Mouse (Mus musculus) cerebellum, adult 2 months (tissue): Measurements from ENCODE around the gene Kif28. TPM values are rescaled to one million over a fixed set of nuclear protein-coding genes. Genes with fewer than 3 reads are reported as not detected.

Experiments
- DNase-seq, 2 experiments: peaks; one replicate each; pipeline ENCODE4 v3.0.0; 2021
- H3K27ac ChIP-seq: fragments of 200-500 bp; 2 replicates; pipeline ENCODE4 v1.5.1; 2012; ENCODE audit warnings: low read length, control low read depth, inconsistent platforms; ENCODE audit not compliant: insufficient read depth
- H3K27me3 ChIP-seq: fragments of 200-500 bp; 2 replicates; pipeline ENCODE4 v1.6.1; 2012; ENCODE audit warnings: inconsistent platforms, mild to moderate bottlenecking, low read length, moderate library complexity; ENCODE audit not compliant: control insufficient read depth, insufficient read depth
- H3K4me1 ChIP-seq: fragments of 200-500 bp; 2 replicates; pipeline ENCODE4 v1.6.1; 2011; ENCODE audit warnings: low read length; ENCODE audit not compliant: control insufficient read depth, insufficient read depth
- H3K4me3 ChIP-seq: fragments of 200-500 bp; replicated peaks from 2 replicates; pipeline ENCODE3; 2011; ENCODE audit warnings: mild to moderate bottlenecking, low read depth, low read length, control low read depth; ENCODE audit not compliant: insufficient read depth
- CTCF ChIP-seq: fragments of 200-500 bp; IDR thresholded peaks from 2 replicates; pipeline ENCODE4 v1.5.1; 2011; ENCODE audit warnings: low read depth, mild to moderate bottlenecking, control low read depth, low read length, moderate library complexity, borderline replicate concordance; ENCODE audit not compliant: insufficient read depth
- POLR2A ChIP-seq: fragments of 200-500 bp; IDR thresholded peaks from 2 replicates; pipeline ENCODE4 v1.6.1; 2011; ENCODE audit warnings: low read length, control low read depth, borderline replicate concordance; ENCODE audit not compliant: insufficient read depth
- WGBS: fragments of 180-500 bp; shearing (Covaris S2); methylation state at CpG from one replicate; pipeline ENCODE4 v1.1.7; 2018; 5-methylcytosine and 5-hydroxymethylcytosine counted together
- polyA plus RNA-seq: library from polyadenylated mRNA; depleted of rRNA; stranded (reverse); fragments of >200 nt; gene quantifications from 2 replicates; pipeline ENCODE4 v1.2.3, GENCODE M21; 2012; rRNA removed

The Kif28 gene
- 0.05 and 0.07 TPM in 2 replicates for polyA plus RNA-seq

- no peak within 1 kb of the TSS for H3K4me3 ChIP-seq
- no peaks in the 10 kb centered on the region; the same call in 1 of the 2 replicates for H3K4me1 ChIP-seq
- no peak for TF ChIP-seq CTCF
- TF ChIP-seq POLR2A = no peak
- no peak within 1 kb of the TSS for H3K27ac ChIP-seq
- no peaks in the 10 kb centered on the region for H3K27me3 ChIP-seq
- 95% methylated on average over 9 of the region's 9 CpGs for WGBS
- DNase-seq = no peak
Measured at GRCm38 (mm10) chr1:179745171-179745570, at the start of gene Kif28. Kif28 (minus strand) TSS chr1:179745271.

- H3K4me1 ChIP-seq = no peaks in the 10 kb centered on the region
- no peak overlapping the region for H3K4me3 ChIP-seq
- H3K27me3 ChIP-seq = no peaks in the 10 kb centered on the region
- no peak for DNase-seq
- H3K27ac ChIP-seq = no peak overlapping the region
- 87% methylated on average over 4 of the region's 4 CpGs for WGBS
- TF ChIP-seq POLR2A (no peak), CTCF (no peak)
Measured at GRCm38 (mm10) chr1:179787281-179787680, 42.2 kb upstream of the Kif28 start.

- Histone ChIP-seq H3K4me1 (no peaks in the 10 kb centered on the region), H3K27ac (no peak overlapping the region), H3K4me3 (no peak overlapping the region), H3K27me3 (no peaks in the 10 kb centered on the region)
- no peak for TF ChIP-seq CTCF
- TF ChIP-seq POLR2A = no peak
- WGBS = 90% methylated on average over 5 of the region's 5 CpGs
- no peak for DNase-seq
Measured at GRCm38 (mm10) chr1:179785502-179785901, 40.4 kb upstream of the Kif28 start.

GRCm38 (mm10) chr1:179784098-179784497 lies 39.0 kb upstream of the Kif28 start:
- H3K4me1 ChIP-seq = no peaks in the 10 kb centered on the region
- H3K27ac ChIP-seq = no peak overlapping the region
- WGBS = 84% methylated on average over 4 of the region's 4 CpGs
- H3K27me3 ChIP-seq = no peaks in the 10 kb centered on the region
- TF ChIP-seq POLR2A = no peak
- TF ChIP-seq CTCF = no peak
- no peak overlapping the region for H3K4me3 ChIP-seq
- DNase-seq = no peak

- TF ChIP-seq CTCF (no peak), POLR2A (no peak)
- WGBS = 96% methylated on average over 8 of the region's 8 CpGs
- Histone ChIP-seq H3K4me1 (no peaks in the 10 kb centered on the region), H3K27me3 (no peaks in the 10 kb centered on the region), H3K27ac (no peak overlapping the region), H3K4me3 (no peak overlapping the region)
- DNase-seq = no peak
Measured at GRCm38 (mm10) chr1:179776831-179777230, 31.8 kb upstream of the Kif28 start.

- DNase-seq = no peak
- WGBS = 92% methylated on average over 4 of the region's 4 CpGs
- Histone ChIP-seq H3K27ac (no peak overlapping the region), H3K27me3 (no peaks in the 10 kb centered on the region), H3K4me3 (no peak overlapping the region), H3K4me1 (no peaks in the 10 kb centered on the region)
- TF ChIP-seq POLR2A (no peak), CTCF (no peak)
Measured at GRCm38 (mm10) chr1:179760553-179760952, 15.5 kb upstream of the Kif28 start.

- DNase-seq = no peak
- H3K4me3 ChIP-seq = no peak overlapping the region
- 96% methylated on average over 5 of the region's 5 CpGs for WGBS
- no peaks in the 10 kb centered on the region for H3K4me1 ChIP-seq
- no peak overlapping the region for H3K27ac ChIP-seq
- no peaks in the 10 kb centered on the region for H3K27me3 ChIP-seq
- no peak for TF ChIP-seq CTCF
- no peak for TF ChIP-seq POLR2A
Measured at GRCm38 (mm10) chr1:179760086-179760485, 15.0 kb upstream of the Kif28 start.

GRCm38 (mm10) chr1:179756477-179756876 lies 11.4 kb upstream of the Kif28 start:
- no peaks in the 10 kb centered on the region for H3K27me3 ChIP-seq
- no peak for DNase-seq
- H3K4me3 ChIP-seq = no peak overlapping the region
- no peak overlapping the region for H3K27ac ChIP-seq
- TF ChIP-seq CTCF = no peak
- TF ChIP-seq POLR2A = no peak
- H3K4me1 ChIP-seq = peaks cover 10% of the 10 kb centered on the region; the same call in 1 of the 2 replicates

- Histone ChIP-seq H3K27me3 (no peaks in the 10 kb centered on the region), H3K27ac (no peak overlapping the region), H3K4me1 (peaks cover 10% of the 10 kb centered on the region; the same call in 1 of the 2 replicates), H3K4me3 (no peak overlapping the region)
- WGBS = 12% methylated on average over 8 of the region's 8 CpGs
- TF ChIP-seq CTCF (no peak), POLR2A (no peak)
- peak; percentile 69 to 72 for DNase-seq
Measured at GRCm38 (mm10) chr1:179753006-179753405, 7.9 kb upstream of the Kif28 start.
